Mouse (Mus musculus) T-helper 17 cell (primary cell): Measurements from ENCODE around the gene Gm4491.

ENCODE experiments used
- in situ Hi-C, 2 experiments: fragments of 300-600 bp; cut with MboI, MseI; formaldehyde crosslinking; loops; 1 replicate in 1 of 2; 2 replicates in 1 of 2; pipeline ENCODE4 v1.15.1; 2025; ENCODE audit warnings: high pct_unique_total_duplicates in 2 of 2

The Gm4491 gene

GRCm38 (mm10) chr14:57115823-57116544 is at the start of gene Gm4491:
Gene Gm4491 (minus strand): TSS chr14:57115883.
- in situ Hi-C loops, result no loop called here

GRCm38 (mm10) chr14:57161833-57162232 is 46.1 kb upstream of the Gm4491 start:
- in situ Hi-C loops, result no loop called here

DNA sequence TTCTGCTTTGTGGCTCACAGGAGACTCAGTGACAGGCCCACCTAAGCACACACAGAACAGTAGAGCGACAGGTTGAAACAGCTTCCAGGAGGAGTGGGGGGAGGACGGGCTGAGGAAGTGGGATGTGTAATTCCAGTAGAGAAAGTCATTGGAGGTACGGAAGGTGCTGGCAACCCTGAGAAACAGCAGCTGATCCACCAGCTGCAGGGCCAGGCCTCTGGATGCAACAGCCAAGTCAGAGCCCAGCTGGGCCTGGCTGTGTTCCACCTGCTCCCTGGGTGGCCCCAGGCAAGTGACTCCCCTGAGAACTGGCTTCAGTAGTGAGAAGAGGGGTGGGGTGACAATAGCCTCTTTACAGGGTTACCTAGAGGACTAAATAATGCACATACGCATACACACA is 45.5 kb upstream of the Gm4491 start:
- in situ Hi-C loops, result no loop called here

- in situ Hi-C loops, result no loop called here
These were observed 39.2 kb upstream of the Gm4491 start for GRCm38 (mm10) chr14:57154916-57155315.

- in situ Hi-C loops, result no loop called here
These were observed 30.1 kb upstream of the Gm4491 start for GRCm38 (mm10) chr14:57145741-57146140.

- in situ Hi-C loops, result no loop called here
These were observed 19.6 kb upstream of the Gm4491 start for GRCm38 (mm10) chr14:57135265-57135664.

GRCm38 (mm10) chr14:57133161-57133661 is 17.5 kb upstream of the Gm4491 start, which contains the start of gene Gjb6:
Gene Gjb6 (minus strand): TSS chr14:57133611.
- in situ Hi-C loops, result no loop called here

GRCm38 (mm10) chr14:57127383-57127782 is 11.7 kb upstream of the Gm4491 start:
- in situ Hi-C loops, result no loop called here

- in situ Hi-C loops, result no loop called here
These were observed 6.6 kb upstream of the Gm4491 start for GRCm38 (mm10) chr14:57122295-57122694.

GRCm38 (mm10) chr14:57109194-57109593 is 6.5 kb downstream of the Gm4491 start:
- in situ Hi-C loops, result loop anchor here in 1 of 2 experiments (5.0 kb wide), 1 partner anchor 253 kb away; no protein-coding TSS in a partner anchor

GRCm38 (mm10) chr14:57107916-57108315 is 7.8 kb downstream of the Gm4491 start:
- in situ Hi-C loops, result loop anchor here in 1 of 2 experiments (5.0 kb wide), 1 partner anchor 254 kb away; no protein-coding TSS in a partner anchor

- in situ Hi-C loops, result loop anchor here in 1 of 2 experiments (5.0 kb wide), 1 partner anchor 255 kb away; no protein-coding TSS in a partner anchor
These were observed 8.6 kb downstream of the Gm4491 start for GRCm38 (mm10) chr14:57107091-57107490.

DNA sequence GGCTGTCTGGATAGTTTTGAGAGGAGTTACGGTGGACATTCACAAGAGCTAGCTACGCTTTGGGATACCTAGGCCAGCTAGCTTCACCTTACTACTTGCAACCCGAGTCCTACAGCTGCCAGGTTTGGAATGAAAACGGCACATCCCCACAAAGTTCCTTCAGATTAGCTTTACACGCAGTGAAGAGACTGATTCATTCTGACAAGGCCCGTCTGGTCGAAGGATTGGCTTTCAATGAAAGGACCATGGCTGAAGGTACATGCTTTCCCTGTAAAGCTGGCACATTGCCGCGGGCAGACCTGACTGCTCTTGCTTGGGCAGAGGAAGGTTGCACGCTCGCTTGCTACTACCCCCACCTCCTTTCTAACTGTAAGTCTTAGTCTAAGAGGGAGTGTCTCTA is 10.0 kb downstream of the Gm4491 start:
- in situ Hi-C loops, result loop anchor here in 1 of 2 experiments (5.0 kb wide), 1 partner anchor 257 kb away; no protein-coding TSS in a partner anchor

DNA sequence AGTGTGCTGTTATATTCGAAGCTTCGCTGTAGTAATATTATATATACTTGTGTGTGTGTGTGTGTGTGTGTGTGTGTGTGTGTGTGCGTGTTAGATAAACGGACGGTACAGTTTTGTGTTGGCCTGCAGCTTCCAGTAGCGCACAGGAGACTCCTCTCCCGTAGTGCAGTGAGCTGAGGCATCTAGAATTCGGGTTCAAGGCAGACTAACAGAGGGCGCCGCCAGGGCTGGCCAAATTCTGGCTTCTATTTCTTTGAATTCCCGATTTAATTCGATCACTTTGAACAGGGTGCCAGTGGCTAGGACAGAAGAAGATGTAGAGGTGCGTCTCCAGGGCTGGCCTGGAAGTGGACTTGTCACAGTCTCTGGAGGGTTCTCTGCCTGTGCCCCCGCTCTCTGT is 10.6 kb downstream of the Gm4491 start:
- in situ Hi-C loops, result loop anchor here in 1 of 2 experiments (5.0 kb wide), 1 partner anchor 257 kb away; no protein-coding TSS in a partner anchor

DNA sequence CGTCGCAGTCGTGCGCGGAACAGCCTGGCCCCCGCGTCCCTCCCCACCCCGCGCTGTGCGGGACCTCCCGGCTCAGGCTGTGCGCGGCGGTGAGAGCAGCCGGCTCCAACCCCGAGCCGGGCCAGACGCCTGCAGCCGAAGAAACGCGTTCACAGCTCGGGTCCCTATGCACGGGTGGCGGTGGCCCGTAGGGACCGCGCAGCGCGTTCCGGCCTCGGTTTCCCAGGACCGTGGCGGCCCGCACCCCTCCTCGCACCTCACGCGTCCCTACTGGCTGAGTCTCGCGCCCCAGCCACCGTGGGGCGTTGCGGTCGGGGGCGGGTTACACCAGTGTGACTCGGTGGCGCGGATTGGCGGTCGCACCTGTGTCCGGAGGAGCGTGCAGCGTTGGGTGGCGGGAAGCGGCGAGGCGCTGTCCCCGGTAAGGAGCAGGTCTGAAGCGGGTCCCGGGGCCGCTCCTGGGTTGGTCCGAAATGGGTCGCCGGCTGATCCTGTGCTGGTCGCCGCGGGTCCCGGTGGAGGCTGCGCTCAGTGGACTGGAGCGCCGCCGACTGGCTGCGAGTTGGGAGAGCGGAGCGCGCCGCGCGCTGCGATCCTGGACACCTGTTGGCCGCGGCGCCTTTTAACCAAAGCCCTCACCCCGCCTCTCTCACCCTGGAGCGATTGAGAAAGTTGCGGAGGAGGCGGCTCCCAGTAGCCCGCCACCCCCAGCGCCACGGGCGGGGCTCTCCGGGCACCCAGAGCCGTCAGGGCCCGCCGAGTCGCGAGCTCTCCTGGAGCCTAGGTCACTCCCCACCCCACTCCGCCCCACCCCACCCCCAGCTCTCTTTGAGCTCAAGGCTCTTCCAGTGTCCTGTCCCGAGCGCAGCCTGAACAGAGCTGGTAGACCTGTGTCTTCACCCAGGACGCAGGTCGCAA is 11.3 kb downstream of the Gm4491 start, which contains the start of gene Gjb2:
Gene Gjb2 (minus strand): TSS at position 597 of the 918 bp plus-strand sequence.
- in situ Hi-C loops, result loop anchor here in 1 of 2 experiments (5.0 kb wide), 1 partner anchor 258 kb away; no protein-coding TSS in a partner anchor

GRCm38 (mm10) chr14:57103711-57104105 is 12.0 kb downstream of the Gm4491 start:
- in situ Hi-C loops, result no loop called here

DNA sequence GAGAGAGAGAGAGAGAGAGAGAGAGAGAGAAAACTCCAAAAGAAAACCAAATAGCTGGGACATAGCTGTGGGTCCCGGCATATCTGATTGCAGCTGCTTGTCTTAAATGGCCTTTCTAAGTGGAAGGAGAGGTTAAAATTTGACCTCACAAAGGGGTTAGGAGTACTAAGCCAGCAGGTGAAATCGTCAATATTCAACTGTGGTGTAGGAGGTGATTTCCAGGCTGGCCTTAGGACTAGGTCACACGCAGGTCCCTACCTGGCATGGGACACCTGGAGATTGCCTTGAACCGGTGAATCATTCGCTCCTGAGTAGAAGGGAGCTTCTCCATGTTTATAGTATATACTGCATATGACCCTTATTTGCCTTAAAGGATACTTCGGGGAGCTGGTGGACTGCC is 12.6 kb downstream of the Gm4491 start:
- in situ Hi-C loops, result no loop called here

DNA sequence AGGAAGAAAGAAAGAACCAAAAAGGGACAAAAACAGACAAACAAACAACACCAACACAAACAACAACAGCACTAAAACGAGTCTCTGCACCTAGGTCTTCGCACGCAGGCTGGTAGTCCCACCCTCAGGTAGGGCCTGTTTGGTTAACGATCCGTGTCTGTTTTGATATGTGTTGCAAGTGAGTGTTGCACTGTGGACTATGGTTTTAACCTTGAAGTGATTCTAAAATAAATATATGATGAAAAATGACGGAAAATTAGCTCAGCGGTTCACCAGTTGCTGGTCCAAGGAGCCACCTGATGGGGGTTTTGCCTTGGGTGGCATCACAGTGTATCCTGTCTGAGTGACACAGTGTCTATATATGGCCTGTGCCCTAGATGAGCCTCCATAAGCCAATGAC is 14.1 kb downstream of the Gm4491 start:
- in situ Hi-C loops, result no loop called here

- in situ Hi-C loops, result no loop called here
These were observed 19.8 kb downstream of the Gm4491 start for GRCm38 (mm10) chr14:57095855-57096254.

- in situ Hi-C loops, result no loop called here
These were observed 22.7 kb downstream of the Gm4491 start for GRCm38 (mm10) chr14:57093029-57093428.

GRCm38 (mm10) chr14:57090001-57090400 is 25.7 kb downstream of the Gm4491 start:
- in situ Hi-C loops, result no loop called here

- in situ Hi-C loops, result loop anchor here in 1 of 2 experiments (10.0 kb wide), 1 partner anchor 1634 kb away; no protein-coding TSS in a partner anchor
These were observed 26.6 kb downstream of the Gm4491 start for GRCm38 (mm10) chr14:57089107-57089506.
